Mouse (Mus musculus) spleen, adult 2 months (tissue): ENCODE data around the gene Odf3l1. TPM values are rescaled to one million over a fixed set of nuclear protein-coding genes. Genes with fewer than 3 reads are reported as not detected.

Source experiments
- DNase-seq, 2 experiments: peaks; one replicate each; pipeline versions ENCODE4 v3.0.0 to v3.0.0-alpha.2; 2012 to 2021; ENCODE audit warnings: low spot score in 2 of 2, low read depth in 1 of 2
- H3K27ac ChIP-seq: fragments of 200-500 bp; 2 replicates; pipeline ENCODE4 v1.5.1; 2012; ENCODE audit warnings: low read length, inconsistent platforms; ENCODE audit not compliant: insufficient read depth
- H3K27me3 ChIP-seq: fragments of 200-500 bp; 2 replicates; pipeline ENCODE4 v1.6.1; 2012; ENCODE audit warnings: mild to moderate bottlenecking, moderate library complexity, low read length, inconsistent platforms; ENCODE audit not compliant: control insufficient read depth, insufficient read depth
- H3K36me3 ChIP-seq: fragments of 200-500 bp; 2 replicates; pipeline ENCODE4 v1.6.1; 2012; ENCODE audit warnings: mild to moderate bottlenecking, low read length, inconsistent platforms; ENCODE audit not compliant: control insufficient read depth, insufficient read depth
- H3K4me1 ChIP-seq: fragments of 200-500 bp; 2 replicates; pipeline ENCODE4 v1.6.1; 2011; ENCODE audit warnings: inconsistent platforms; ENCODE audit not compliant: control insufficient read depth, insufficient read depth, insufficient read length
- H3K4me3 ChIP-seq: fragments of 200-500 bp; 2 replicates; pipeline ENCODE4 v1.5.1; 2011; ENCODE audit warnings: mild to moderate bottlenecking, inconsistent platforms; ENCODE audit not compliant: insufficient read depth, insufficient read length; ENCODE audit errors: extremely low read depth
- CTCF ChIP-seq: fragments of 200-500 bp; IDR thresholded peaks from 2 replicates; pipeline ENCODE4 v1.5.1; 2011; ENCODE audit warnings: mild to moderate bottlenecking, inconsistent platforms; ENCODE audit not compliant: insufficient read depth, insufficient read length, insufficient replicate concordance; ENCODE audit errors: extremely low read depth
- POLR2A ChIP-seq: fragments of 200-500 bp; IDR thresholded peaks from 2 replicates; pipeline ENCODE4 v1.6.1; 2011; ENCODE audit warnings: low read depth, low read length, inconsistent platforms
- WGBS: fragments of 180-500 bp; shearing (Covaris S2); methylation state at CpG from one replicate; pipeline ENCODE4 v1.1.7; 2018; 5-methylcytosine and 5-hydroxymethylcytosine counted together
- polyA plus RNA-seq: library from polyadenylated mRNA; depleted of rRNA; stranded (reverse); fragments of >200 nt; gene quantifications from 2 replicates; pipeline ENCODE4 v1.2.3, GENCODE M21; 2012

Gene Odf3l1
- polyA plus RNA-seq, 1 experiment: 0.28 TPM

DNA sequence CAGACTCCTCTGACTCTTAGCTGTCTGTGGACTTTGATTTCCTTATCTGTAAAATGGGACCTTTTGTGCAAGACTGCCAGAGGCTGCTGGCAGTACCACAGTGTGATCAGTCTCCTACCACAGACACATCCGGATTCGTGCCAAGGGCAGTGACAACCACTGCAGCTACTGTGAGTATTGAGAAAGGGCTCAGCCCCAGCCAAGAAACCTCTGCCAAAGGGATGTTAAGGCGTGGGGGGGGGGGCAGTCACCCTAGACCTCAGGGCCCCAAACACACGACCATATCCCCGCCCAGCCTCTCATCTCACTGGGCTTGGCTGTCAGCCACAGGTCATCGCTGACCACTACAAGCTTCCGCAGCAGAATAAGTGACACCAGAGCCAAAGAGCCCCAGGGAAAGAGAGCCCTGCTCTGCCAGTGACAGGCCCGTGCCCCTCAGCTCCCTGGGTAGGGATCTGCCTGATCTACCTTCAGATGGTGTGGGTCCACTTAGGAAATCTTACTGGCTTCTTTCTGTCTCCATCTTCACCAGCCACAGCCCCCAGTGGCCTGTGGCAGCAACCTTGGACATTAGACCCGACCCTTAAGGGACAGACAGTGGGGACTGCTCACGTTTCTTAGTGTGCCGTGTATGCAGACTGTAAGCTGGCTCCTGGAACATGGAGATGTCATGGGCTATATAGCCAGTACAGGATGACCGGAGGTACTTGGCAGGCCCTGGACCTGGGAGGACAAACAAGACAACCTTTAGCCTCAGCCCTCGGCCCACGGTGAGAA lies 14.2 kb downstream of the Odf3l1 start:
- Histone ChIP-seq H3K4me3 (no peak overlapping the region), H3K27ac (no peak overlapping the region), H3K4me1 (no peaks in the 10 kb centered on the region), H3K27me3 (no peaks in the 10 kb centered on the region), H3K36me3 (no peaks in the 10 kb centered on the region)
- no peak for TF ChIP-seq CTCF
- no peak for TF ChIP-seq POLR2A
- no peak for DNase-seq
- 78% methylated on average over 14 of the region's 14 CpGs for WGBS

DNA sequence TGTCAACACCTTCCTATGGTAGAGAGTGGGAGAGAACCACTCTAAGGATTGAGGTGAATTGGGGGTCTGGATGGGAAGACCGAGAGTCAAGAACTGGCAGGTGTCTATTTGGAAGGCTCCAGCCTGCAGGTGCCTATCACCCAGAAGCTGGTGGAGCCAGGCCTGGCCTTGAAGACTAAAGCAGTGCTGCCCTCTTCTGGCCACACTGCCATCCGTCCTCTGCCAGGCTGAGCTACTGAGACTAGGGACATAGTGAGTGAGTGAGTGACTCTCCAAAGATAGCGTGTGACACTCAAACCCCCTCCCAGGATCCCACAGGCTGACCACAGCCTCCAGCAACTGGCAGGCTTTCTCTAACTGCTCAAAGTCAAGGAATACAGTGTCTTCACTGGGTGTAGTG lies 17.0 kb downstream of the Odf3l1 start:
- Histone ChIP-seq H3K27ac (no peak overlapping the region), H3K4me1 (no peaks in the 10 kb centered on the region), H3K27me3 (no peaks in the 10 kb centered on the region), H3K4me3 (no peak overlapping the region), H3K36me3 (no peaks in the 10 kb centered on the region)
- TF ChIP-seq POLR2A (no peak), CTCF (peak; percentile 53; the same call in 1 of the 2 replicates)
- peak; percentile 5 to 22 for DNase-seq
- WGBS: 12% methylated on average over 3 of the region's 3 CpGs

DNA sequence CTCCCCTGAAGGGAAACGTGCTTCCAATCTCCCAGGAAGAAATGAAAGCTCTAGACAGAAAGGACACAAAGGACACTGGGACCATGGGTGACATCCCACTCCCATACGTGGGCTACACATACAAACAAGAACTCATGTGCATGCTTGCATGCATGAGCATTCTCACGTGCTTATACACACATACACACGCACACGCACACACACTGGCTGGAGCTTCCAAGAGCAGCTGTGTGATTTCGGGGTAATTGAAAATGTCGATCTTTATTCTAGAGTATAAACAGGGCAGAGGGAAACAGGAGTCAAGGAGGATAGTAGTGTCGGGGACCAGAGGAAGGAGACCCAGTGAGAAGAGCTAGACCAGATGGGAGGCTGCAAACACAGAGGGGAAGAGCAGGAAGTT lies 19.8 kb downstream of the Odf3l1 start:
- 69% methylated on average over 8 of the region's 8 CpGs for WGBS
- no peaks in the 10 kb centered on the region for H3K27me3 ChIP-seq
- no peak for DNase-seq

DNA sequence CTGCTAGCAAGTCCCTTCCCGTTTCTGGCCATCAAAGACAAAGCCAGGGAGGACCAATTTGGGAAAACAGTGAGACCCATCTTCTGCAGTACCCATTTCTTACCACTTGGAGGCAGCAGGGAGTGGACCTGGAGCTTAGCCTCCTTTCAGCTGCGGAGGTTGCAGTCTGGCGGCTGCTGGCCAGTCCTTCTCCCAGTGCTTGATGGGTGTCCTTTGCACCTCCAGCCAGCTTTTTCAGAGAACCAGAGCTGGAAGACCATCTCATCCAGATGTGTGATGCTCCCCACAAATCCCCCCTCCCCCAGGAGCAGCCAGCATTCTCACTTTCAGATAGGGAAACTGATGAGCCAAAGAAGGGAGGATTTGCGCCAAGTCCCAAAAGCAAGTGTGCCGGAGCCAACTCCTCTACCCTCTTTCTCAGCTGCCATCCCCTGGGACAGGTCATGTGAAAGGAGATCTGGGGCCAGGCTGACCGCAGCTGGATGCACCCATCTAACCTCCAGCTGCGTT lies 20.7 kb downstream of the Odf3l1 start:
- peak; percentile 43; the same call in 1 of the 2 replicates for TF ChIP-seq CTCF
- no peak for TF ChIP-seq POLR2A
- H3K27ac ChIP-seq: no peak overlapping the region
- no peaks in the 10 kb centered on the region for H3K36me3 ChIP-seq
- DNase-seq: peak in 1 of 2 experiments; percentile 16
- H3K4me3 ChIP-seq: no peak overlapping the region
- 47% methylated on average over 7 of the region's 7 CpGs for WGBS
- no peaks in the 10 kb centered on the region for H3K4me1 ChIP-seq
- no peaks in the 10 kb centered on the region for H3K27me3 ChIP-seq

More for the DNA sequence above, 19.8 kb downstream of the Odf3l1 start:
- Histone ChIP-seq H3K4me1 (no peaks in the 10 kb centered on the region), H3K4me3 (no peak overlapping the region), H3K36me3 (no peaks in the 10 kb centered on the region), H3K27ac (no peak overlapping the region)
- no peak for TF ChIP-seq POLR2A

DNA sequence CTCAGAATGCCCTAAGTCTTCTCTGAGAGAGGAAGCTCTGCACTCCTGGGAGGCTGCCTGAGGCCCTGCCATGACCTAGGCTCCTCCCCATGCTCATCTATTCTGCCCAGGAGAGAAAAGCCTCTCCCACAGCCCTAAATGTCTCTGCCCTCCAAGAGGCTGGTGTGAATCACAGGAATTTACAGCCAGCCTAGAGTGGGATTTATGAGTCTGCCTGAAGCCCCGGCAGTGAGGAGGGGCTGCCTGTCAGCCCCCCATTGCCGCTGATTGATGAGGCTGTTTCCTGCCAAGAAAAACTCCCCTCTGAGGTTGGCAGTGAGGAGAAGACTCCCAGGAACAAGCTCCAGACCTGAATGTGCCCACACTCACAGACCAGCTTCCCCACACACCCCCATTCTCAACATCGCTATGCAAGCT lies 22.2 kb downstream of the Odf3l1 start:
- WGBS: 29% methylated on average over 3 of the region's 3 CpGs
- no peak for DNase-seq
- no peaks in the 10 kb centered on the region for H3K36me3 ChIP-seq
- H3K27me3 ChIP-seq: no peaks in the 10 kb centered on the region
- H3K4me3 ChIP-seq: no peak overlapping the region
- TF ChIP-seq CTCF: no peak
- TF ChIP-seq POLR2A: no peak
- H3K27ac ChIP-seq: no peak overlapping the region
- H3K4me1 ChIP-seq: no peaks in the 10 kb centered on the region

DNA sequence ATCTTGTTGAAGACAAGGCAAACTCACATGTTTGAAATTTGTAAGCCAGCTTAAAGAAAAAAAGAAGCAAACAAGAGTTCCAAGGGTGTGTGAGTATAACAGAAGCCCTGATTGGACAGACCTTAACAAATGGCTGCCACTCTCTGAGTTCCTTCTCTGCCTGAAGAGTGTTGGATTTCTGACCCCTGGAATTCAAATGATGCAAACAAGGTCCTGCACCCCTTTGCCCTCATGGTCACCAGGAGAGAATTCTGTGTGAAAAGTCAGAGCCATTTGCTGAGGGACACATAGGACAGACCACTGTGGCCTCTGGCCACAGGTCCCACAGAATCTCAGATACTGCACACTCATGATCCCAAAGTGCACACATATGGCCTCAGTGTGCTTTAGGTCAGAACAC lies 22.6 kb downstream of the Odf3l1 start:
- TF ChIP-seq POLR2A (no peak), CTCF (no peak)
- DNase-seq: no peak
- no peaks in the 10 kb centered on the region for H3K4me1 ChIP-seq
- no peaks in the 10 kb centered on the region for H3K27me3 ChIP-seq
- H3K36me3 ChIP-seq: no peaks in the 10 kb centered on the region
- no peak overlapping the region for H3K4me3 ChIP-seq
- H3K27ac ChIP-seq: no peak overlapping the region

DNA sequence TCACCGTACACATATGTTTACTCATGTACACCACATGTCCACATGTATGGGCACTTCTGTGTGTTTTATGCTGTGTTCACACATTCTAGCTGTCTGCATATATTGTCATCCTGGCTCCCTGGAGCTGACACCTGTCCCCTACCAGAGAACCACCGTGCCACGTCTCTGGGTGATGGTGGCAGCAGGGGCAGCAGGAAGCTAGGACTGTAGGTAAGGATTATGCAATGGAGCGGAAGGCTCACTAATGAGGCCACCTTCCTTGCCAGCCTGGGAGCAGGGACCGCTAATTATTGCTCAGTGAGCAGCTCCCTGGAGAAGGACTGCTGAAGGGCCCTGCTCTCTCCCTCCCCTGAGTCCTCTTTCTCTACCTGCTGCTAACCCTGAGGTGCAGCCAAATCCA lies 23.8 kb downstream of the Odf3l1 start:
- 82% methylated on average over 5 of the region's 5 CpGs for WGBS
- DNase-seq: no peak
- TF ChIP-seq POLR2A (no peak), CTCF (no peak)
- H3K27me3 ChIP-seq: no peaks in the 10 kb centered on the region
- H3K4me3 ChIP-seq: no peak overlapping the region
- H3K27ac ChIP-seq: no peak overlapping the region
- H3K36me3 ChIP-seq: no peaks in the 10 kb centered on the region
- H3K4me1 ChIP-seq: no peaks in the 10 kb centered on the region
